Mouse (Mus musculus) retina, adult 2 months (tissue): Measurements from ENCODE around the gene Armh1.

Experiments
- DNase-seq: peaks from one replicate; pipeline ENCODE4 v3.0.0-alpha.2; 2012; ENCODE audit warnings: low read depth, low spot score

Gene Armh1

DNA sequence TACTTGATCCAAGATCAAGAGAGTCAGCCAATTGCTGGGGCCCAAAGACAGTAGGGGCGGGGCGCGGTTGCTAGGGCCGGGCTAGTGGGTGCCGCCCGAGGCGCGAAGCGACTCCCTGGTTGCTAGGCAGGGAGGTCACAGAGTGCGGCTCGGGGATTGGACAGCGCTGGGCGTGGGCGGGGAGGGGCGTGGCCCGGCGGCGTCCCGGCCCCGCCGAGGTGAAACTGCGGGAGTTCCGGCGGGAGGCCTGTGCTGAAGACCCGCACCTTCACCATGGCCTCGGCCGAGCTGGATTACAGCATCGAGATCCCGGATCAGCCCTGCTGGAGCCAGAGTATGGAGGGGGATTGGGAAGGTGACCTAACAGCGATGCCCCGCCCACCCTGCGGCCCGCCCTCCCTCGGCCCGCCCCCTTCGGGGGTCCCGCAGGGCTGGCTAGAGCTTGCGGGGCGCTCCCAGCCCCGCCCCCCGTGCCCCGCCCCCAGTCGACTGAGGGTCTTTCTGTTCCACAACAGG, at the start of gene Armh1, which contains the start of gene Tmem53:
Gene Armh1 (minus strand): TSS at position 325 of the 516 bp plus-strand sequence.
Gene Tmem53 (plus strand): TSS at position 151 of the 516 bp plus-strand sequence.
- DNase-seq, result peak; percentile 69

DNA sequence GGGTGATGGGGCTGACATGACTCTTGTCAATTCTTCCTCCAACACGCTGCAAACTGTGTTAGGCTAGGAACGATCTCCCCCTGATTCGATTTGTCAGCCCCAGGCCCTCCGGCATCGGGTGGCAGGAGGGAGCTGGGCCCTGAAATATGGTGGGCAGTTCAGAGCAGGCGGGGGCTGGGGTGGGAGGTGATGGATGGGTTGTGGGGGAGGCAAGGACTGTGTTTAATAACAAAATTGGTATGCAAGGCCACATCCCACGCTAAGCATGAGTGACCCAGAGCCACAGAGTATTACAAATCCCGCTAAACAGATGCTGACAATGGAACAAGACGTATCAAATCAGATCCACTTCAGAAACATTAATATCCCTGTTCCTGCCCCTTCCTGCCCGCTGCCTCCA, 48.0 kb upstream of the Armh1 start:
- DNase-seq, result no peak

DNA sequence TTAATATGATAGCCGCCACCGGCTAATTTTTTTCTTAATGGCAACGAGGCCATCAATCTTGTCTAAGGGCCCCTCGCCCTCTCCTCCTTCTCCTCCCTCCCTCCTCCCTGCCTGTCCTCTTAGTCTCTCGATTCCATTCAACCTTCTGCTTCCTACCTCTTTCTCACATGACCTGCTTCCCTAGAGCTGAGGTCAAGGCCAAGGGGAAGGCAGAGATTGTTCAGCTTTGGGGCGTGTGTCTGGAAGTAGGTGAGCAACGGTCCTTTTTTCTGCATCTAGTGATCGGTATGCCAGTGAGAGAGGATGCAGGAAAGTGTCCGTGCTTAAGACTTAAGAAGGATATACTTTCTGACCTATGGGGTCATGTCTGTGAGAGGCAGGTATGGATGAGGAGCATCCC, 45.9 kb upstream of the Armh1 start:
- DNase-seq, result no peak

DNA sequence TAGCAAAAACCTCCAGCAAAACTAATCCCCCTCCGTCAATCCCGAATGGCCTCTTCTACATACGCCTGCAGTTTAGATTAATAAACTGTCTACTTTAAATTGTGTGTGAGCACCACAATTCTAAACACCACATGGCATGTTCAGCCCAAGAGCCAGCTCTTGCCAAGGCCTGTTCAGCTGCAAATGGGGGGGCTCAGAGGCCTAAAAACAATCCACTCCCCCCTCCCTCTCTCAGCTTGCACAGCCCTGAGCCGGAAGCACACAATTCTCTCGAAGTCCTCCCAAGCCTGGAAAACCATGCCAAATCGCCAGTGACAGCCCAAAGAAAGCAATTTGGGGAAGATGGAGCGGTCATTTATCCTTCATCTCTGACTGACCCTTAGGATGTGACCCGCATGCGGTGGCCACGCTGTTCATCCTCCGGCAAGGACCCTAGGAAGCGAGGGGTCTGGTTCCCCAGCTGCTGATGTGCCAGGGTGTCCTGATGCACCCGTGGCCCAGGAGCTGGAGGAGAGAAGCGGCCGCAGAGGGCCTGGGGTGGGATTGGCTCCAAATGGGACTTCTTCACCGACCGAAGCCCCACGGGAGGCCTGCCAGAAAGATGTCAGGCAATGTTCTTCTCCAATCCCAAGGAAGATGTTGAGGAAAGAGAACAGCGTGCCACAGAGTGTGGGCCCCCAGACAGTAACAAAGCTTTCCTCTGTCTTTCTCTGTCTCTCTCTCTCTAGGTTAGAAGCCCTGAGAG, 45.1 kb upstream of the Armh1 start:
- no peak for DNase-seq

DNA sequence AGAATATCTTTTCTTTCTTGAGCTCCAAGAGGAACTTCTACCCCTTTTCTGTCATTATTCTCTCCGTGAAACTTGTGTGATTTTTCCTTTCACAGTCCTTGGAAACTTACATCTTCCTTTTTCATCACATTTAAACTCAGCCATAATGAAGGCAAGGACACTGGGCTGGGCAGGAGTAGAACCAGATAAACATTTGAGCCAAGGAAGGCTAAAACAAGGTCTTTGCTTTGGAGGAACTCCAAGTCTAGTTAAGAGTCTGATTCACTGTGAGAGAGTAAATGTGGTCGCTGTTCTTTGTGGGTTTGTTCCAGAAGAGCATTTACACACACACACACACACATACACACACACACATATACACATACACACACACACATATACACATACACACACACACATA, 39.8 kb upstream of the Armh1 start:
- DNase-seq, result no peak

DNA sequence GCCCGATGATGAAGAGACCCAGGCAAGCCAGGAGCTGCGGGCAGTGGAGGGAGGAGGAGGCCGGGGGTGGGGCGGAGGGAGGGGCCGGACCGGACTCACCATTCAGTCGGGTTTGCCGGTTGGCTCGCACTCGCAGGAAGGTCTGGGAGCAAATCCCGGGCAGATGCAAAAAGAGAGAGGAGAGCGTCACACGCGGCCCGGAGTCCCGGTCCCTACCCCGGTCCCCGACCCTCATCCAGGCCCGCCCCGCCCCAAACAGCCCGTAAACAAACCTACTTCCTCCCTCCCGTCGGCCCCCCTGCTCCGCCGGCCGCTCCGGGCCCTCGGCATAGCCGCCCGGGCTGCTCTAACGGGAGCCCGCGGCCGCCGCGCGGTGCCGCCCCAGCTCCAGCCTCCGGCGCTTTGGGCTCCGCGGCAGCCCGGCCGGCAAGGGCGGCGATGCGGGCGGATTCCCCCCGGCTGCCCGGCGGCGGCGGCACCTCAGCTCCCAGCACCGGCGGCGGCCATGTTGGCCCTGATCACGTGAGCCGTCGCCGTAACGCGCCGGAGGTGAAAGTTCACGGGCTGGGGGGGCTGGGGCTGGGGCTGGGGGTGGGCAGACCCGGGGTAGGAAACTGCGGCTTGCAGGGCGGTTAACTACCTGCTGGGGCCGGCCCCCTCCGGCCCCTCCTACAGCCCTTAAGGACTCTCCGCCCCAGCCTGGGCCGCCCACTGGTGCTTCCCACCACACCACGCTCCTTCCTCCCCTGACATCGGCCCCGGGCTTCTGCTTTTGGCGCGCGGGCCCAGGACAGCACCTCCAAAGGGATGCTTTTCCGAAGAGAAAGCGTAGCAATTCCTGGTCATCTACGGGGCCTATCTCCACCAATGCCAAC, 37.2 kb upstream of the Armh1 start:
- DNase-seq, result peak; percentile 52

DNA sequence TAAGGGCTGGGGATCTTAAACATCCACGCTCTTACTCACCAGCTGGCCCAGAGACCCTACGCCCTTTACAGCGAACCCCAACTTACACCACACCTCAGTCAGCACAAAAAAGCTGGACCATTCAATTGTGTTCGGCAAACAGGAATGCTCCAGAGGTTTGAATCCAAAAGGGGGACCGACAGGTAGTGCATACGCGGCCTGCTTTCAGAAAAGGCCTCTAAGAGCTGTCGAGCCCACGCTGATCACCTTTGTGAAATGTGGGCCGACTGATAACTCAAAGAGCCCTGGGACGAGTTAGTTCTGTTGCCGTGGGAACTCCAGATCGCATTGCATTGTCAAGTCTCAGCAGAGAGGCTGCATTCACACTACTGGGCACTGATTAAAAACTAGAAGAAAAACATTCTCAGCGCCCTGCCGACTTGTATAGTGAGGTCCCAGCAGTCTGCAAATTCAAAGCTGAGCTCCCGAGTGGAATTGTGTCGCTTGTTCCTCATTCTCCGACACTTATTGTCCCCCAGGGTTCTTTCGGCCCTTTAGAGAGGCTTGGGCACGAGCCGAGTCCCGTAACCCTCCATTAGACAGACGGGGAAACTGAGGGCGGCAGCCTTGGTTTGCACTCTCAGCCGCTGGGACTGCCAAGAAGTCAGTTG, 36.5 kb upstream of the Armh1 start:
- no peak for DNase-seq

DNA sequence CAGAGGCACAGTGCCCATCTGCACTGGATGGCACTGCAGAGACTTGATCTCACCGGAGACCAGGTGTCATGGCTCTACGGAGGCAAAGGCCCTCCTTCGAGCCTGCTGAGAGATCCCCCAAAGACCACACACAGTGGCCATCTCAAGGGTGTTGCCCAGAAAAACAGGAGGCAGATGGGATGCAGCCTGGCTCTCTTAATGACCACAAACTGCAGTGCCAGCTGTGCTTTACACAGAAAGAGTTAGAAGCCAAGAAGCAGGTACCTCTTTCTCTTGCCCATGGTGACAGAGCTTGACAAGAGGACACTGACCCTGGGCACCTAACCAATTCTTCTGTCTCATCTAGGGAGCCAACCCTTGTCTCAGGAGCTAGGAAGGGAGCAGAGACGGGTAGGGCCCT, 32.4 kb upstream of the Armh1 start:
- DNase-seq, result no peak

DNA sequence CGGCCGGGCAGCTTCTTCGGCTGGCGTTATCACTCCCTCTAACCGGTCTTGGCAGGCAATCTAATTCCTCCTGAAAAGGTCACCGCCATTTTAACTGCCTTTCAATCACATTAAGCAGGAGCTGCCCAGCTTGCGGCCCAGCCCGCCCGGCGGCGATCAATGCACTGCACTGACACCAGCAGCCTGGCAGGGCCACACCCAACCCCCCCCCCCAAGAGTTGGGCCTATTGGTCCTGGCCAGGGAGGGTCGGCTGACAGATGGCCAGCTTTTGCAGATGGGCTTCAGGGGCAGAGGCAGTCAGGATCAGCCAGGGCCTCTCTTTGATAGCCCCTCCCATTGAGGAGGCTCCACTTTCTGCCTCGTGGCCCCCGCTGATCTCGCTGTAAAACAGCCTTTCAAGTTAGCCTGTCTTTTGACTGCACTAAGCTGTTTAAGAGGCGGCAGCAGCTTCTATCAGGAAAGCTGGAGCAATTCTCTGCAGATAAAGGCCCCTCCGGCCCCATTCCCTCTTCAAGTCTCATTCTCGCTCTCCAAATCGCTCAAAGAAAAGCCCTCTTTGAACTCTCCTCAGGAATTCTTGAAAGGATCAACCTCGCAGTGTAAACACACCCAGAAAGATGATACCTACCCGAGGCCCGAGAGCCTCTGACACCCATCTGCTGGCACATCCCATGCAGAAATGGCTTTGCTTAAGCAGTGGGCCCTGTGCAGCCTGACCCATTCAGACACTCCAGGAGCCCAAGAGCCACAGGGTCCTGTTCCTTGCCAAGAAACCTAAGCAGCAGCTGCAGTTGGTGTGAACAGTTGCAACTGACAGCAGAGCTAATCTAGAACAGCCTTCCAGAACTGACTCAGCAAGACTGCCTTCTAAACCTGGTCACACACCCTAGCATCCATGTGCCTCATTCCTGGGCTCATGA, 31.6 kb upstream of the Armh1 start:
- no peak for DNase-seq

DNA sequence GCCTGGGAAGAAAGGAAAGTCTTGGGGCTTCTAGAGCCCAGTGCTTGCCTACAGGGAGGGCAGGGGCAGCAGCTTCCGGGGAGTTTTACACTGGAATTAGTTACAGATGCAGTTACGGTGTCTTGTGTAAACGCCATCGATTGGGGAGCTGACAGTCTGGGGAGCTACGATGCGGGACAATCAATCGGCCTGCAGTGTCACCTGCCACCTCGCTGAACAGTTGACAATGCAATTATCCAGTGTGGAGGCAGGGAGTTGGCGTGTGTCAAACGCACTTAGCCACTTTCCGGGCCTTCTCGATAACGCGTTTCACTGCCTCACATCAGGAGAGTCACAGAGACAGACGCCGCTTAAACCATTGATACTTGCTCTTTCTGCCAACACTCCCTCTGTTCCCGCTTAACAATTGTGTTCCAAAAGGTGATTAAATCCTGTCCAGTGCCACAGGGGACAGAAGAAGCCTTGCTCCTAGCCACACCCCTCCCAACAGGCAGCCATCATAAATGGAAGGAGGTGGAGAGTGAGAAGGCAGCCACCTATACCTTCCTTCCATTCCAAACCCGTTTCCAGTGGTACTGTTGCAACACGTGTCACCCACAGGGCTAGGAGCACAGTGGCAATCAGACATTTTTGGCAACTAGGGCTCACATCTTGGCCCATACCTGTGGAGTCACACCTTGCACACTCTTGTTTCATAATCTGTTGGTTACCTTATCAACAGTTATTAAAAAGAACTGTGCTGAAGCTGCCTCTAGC, 29.3 kb upstream of the Armh1 start:
- no peak for DNase-seq

DNA sequence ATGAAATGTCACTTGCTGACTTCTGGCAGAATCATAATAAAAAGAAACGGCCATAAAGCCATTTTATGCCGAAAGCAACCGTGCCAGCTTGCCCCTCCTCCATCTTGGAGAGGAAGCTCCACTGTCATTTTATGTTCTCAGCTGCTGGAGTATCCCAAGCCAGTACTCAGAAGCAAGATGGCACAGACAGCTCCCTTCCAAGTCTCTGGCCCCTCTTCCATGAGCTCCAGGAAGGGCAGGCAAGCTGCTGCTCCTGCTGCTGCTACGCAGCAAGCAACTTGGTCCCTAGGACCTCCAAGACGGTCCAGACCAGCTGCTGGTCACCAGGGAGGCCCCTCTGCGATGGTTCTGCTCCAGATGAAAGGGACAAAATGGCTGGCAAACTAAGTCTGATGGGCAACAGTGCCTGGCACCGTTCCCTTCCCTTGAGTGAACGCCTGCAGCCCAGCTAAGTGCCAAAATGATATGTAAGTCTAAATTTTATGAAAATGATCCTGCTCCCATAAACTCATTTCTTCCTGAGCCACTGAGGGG, 28.5 kb upstream of the Armh1 start:
- no peak for DNase-seq

DNA sequence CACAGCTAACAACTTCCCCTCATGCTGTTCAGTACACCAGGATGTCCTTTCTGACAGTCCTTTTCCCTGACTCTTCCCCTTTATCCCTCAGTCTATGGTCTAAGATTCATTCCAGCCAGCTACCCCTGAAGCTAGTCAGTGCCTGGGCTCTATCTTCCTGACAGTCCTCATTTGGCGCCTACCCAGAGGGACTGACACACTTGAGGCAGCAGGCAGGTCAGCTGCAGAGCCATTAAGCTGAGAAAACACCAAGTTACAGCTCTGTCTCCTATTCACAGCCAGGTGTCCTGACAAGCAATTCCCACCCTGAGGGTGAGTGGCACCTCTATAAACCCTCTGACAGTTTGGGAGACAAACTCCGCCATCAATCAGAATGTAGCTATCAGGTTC, 27.3 kb upstream of the Armh1 start:
- DNase-seq, result no peak

DNA sequence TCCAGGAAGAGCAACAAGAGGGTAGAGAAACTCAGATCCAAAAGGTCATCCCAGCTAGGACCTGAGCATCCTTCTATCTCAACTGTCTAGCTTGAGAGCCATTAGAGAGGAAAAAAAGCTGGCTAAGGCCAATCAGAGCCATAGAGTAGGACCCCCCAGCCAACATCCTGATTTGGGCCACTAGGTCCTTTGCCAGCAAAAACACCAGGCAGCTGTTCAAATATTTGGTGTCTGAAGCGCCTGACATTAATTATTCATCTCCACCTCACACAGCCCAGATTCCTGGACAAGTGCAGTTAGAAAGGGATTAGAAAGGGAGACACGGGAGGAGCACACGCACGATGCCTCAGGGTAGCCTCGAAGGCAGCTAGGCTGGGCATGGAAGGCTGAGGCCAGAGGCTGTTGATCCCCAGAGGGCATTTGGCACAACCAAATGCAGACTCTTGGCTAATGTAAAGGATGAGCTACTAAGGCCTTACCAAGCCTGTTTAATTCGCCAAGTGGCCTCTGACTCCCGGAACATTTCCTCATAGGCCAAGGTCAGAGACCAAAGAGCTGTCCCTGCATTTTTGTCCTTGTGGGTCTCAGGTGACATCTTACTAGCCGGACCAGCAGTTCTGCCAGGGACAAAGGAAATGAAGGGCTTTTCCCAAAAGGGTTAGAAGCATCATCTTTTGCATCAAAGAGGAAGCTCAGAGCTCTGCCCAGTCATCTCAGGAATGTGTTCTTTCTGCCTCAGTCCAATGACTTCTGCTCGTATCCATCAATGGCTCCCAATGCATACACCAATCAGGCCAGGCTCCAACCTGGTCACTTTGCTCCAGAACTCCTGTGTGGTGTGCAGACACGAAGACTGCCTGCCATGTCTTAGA, 26.7 kb upstream of the Armh1 start:
- DNase-seq, result no peak

DNA sequence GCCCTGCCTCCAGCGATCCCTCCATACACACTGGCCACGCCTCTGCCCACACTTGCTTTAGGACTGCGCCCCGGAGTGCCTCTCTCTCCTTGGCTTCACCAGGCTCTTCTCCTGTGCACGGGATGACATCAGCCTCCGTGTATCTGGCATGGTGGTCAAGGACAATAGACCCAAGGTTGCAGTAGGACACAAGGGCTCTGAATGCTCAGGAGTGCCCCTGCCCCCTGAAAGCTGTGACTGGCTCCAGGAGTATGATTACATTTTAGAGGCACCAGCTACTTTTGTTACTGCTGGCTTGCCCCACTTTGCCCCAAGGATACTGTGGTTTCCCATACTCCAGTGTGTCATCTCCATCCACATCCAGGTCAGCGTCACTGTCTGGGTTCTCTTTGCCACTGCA, 25.8 kb upstream of the Armh1 start:
- no peak for DNase-seq

DNA sequence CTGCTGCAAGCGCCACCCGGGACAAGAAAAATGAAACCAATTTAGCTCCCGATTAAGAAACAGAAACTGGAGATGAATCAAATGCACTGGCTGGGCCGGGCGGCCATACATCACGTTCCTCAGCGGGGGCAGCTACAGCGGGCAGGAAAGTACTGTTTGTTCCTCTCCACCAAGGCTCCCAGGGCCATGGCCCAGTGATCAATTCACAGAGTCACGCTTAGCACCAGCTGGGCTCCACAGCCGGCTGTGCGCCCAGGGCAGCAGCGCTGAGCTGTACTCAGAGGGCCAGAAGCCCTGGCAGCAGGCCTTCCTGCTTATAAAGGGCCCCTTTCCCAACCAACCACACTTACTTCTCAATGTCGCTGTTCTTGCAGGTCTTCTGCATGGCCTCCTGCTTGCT, 25.1 kb upstream of the Armh1 start:
- no peak for DNase-seq

DNA sequence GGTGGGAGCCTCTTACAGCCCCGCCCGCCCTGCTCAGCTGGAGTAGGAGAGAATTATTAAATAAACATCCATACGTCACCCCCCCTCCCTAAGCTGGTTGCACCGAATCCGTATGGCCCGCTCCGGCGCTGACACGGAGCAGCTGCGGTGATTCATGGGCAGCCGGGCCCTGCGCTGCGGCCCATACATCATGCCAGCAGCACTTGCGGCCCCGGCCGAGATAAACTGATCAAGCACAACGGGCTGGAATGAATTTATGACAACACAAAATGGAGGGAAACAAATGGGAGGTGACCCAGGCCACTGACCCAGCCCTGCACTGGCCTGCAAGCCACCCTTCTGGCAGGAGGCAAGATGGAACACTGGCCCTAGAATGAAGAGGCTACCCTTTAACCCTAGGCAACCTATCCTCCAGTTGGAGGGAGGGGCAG, 24.4 kb upstream of the Armh1 start:
- no peak for DNase-seq

DNA sequence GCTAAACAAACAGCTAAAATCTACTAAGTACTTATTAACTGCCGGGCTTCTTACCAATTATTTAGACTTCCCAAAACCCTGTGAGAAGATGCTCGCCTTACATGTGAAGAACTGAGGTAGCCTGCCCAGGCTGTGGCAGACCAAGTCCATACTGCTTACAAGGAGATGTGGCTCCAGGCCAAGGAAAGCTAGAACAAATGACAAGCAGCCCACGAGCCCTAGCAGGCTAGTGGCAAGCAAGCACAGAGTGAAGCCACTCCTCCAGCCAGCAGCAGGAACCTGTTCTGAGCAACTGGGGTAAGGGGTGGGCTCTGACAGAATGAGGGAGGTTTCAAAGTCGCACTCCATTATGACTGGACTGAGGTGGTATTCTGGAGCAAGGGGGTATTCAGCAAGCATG, 22.8 kb upstream of the Armh1 start:
- no peak for DNase-seq

DNA sequence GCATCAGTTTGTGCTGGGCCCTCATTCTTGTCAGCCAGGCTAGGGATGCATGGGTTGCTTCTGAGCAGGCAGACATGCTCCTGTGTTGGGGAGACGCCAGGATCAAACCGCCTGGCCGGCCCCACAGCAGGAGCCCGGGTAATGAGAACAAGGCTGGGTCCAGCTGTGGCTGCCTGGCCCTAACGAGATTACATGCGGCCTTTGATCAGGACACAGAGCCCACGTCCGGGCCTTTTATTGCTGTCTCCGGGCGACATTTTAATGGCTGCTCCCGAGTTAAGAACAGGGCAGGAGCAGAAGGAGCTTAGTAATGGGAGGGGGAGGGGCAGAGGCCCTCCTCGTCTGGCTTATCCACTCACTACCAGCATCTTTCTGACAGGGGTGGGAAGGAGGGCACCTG, 20.5 kb upstream of the Armh1 start:
- no peak for DNase-seq

DNA sequence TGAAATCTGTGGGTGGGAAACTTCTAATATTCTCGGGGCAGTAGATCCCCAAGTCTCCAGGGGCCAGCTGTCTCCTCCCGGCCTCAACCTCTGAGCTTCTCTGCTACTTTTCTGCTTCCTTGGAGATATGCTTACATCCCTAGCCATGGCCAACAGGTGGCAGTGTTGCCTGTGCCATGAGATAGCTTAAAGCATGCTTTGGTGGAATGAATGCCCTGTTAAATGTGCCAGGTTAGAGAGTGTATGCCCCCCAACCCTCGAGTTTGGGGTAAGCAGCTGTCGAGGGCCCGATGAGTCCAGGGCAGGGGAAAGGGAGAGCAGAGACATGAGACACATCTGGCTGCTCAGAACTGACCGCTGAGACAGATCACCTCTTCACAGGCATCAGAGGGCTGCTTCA, 18.4 kb upstream of the Armh1 start:
- DNase-seq, result no peak
